8 mouse cellular contexts compared by ENCODE assay signal in genomic region chr6:137414531-137415405, GRCm38 (mm10).
DNase-seq lines count a peak whose midpoint lies in the region; ATAC-seq and TF ChIP-seq lines count a peak whose summit lies in the region.

No protein-coding gene starts in this region.

- H3K4me3 ChIP-seq in bone marrow, adult 2 months (replicated peaks; ENCODE audit: control insufficient read depth, low read depth, low read length), result no peak overlapping the region
- no peak overlapping the region for H3K4me3 ChIP-seq in embryonic fibroblast, embryonic 13.5 days (ENCODE audit: insufficient read depth, low read length)
- no peak overlapping the region for H3K4me3 ChIP-seq in intestine, embryonic 16.5 days (ENCODE audit: low read length)
- H3K4me3 ChIP-seq in lung, postnatal 0 days (ENCODE audit: low read depth, low read length), result no peak overlapping the region

- peak; percentile 71; the same call in 1 of the 2 replicates for ATAC-seq in intestine, embryonic 16.5 days
- ATAC-seq in lung, postnatal 0 days, result peak; percentile 55

- H3K4me2 ChIP-seq in intestine, embryonic 16.5 days (ENCODE audit: low read depth, low read length), result no peak overlapping the region
- H3K4me2 ChIP-seq in lung, postnatal 0 days (replicated peaks; ENCODE audit: low read depth, low read length), result no peak overlapping the region

- no peaks in the 10 kb centered on the region for H3K9me3 ChIP-seq in intestine, embryonic 16.5 days (ENCODE audit: control insufficient read depth, low read length)
- no peaks in the 10 kb centered on the region for H3K9me3 ChIP-seq in lung, postnatal 0 days (ENCODE audit: low read length)

- peak; percentile 24 for DNase-seq in gastrocnemius, adult 18-20 months (ENCODE audit: low spot score)
- no peak for DNase-seq in gastrocnemius, postnatal 25 days
- peak; percentile 56 for DNase-seq in 416B (ENCODE audit: low read depth)
- peak; percentile 65 for DNase-seq in lung, postnatal 0 days (ENCODE audit: low spot score)
- DNase-seq in spleen, postnatal 36 days (ENCODE audit: low spot score in 2 of 2), result peak; percentile 8 to 20

- peak; percentile 86 for TF ChIP-seq CTCF in bone marrow, adult 2 months (IDR thresholded peaks at IDR 0.05; ENCODE audit: control insufficient read depth, insufficient read depth, low read length)
- TF ChIP-seq CTCF in embryonic fibroblast, embryonic 13.5 days (IDR thresholded peaks at IDR 0.05; ENCODE audit: borderline replicate concordance, insufficient read depth, low read length), result peak; percentile 73; the same call in 1 of the 2 replicates
- TF ChIP-seq CTCF in lung, postnatal 0 days (IDR thresholded peaks at IDR 0.05), result peak; percentile 86

- no peaks in the 10 kb centered on the region for H3K36me3 ChIP-seq in intestine, embryonic 16.5 days (ENCODE audit: control insufficient read depth, insufficient read depth, low read length)
- H3K36me3 ChIP-seq in lung, postnatal 0 days (ENCODE audit: insufficient read depth, low read length), result no peaks in the 10 kb centered on the region

- no peaks in the 10 kb centered on the region for H3K4me1 ChIP-seq in bone marrow, adult 2 months (ENCODE audit: control insufficient read depth, insufficient read depth, low read length)
- no peaks in the 10 kb centered on the region for H3K4me1 ChIP-seq in embryonic fibroblast, embryonic 13.5 days (ENCODE audit: control insufficient read depth, insufficient read depth, low read length)
- no peaks in the 10 kb centered on the region for H3K4me1 ChIP-seq in intestine, embryonic 16.5 days (ENCODE audit: control insufficient read depth, insufficient read depth, low read length)
- no peaks in the 10 kb centered on the region for H3K4me1 ChIP-seq in lung, postnatal 0 days (ENCODE audit: insufficient read depth, low read depth, low read length)

- 45% methylated on average over 13 of the region's 13 CpGs for WGBS in bone marrow, adult 2 months
- WGBS in intestine, embryonic 16.5 days, result 54% methylated on average over 13 of the region's 13 CpGs
- WGBS in lung, postnatal 0 days, result 42% methylated on average over 13 of the region's 13 CpGs

- no peaks in the 10 kb centered on the region for H3K27me3 ChIP-seq in intestine, embryonic 16.5 days (replicated peaks; ENCODE audit: control insufficient read depth, insufficient read depth, low read length)
- H3K27me3 ChIP-seq in lung, postnatal 0 days (replicated peaks; ENCODE audit: insufficient read depth, low read length), result no peaks in the 10 kb centered on the region

- no peak for TF ChIP-seq EP300 in lung, postnatal 0 days (IDR thresholded peaks at IDR 0.05)

- H3K9ac ChIP-seq in intestine, embryonic 16.5 days (ENCODE audit: low read depth, low read length), result no peak overlapping the region
- H3K9ac ChIP-seq in lung, postnatal 0 days (replicated peaks; ENCODE audit: low read depth), result no peak overlapping the region

- no peak for TF ChIP-seq POLR2A in bone marrow, adult 2 months (IDR thresholded peaks at IDR 0.05; ENCODE audit: borderline replicate concordance, control insufficient read depth, low read depth, low read length)
- no peak for TF ChIP-seq POLR2A in embryonic fibroblast, embryonic 13.5 days (IDR thresholded peaks at IDR 0.05; ENCODE audit: low read depth, low read length)

- H3K27ac ChIP-seq in bone marrow, adult 2 months (ENCODE audit: control insufficient read depth, insufficient read depth, low read depth, low read length, poor library complexity), result no peak overlapping the region
- no peak overlapping the region for H3K27ac ChIP-seq in embryonic fibroblast, embryonic 13.5 days (ENCODE audit: insufficient read depth, low read length)
- no peak overlapping the region; the same call in 1 of the 2 replicates for H3K27ac ChIP-seq in intestine, embryonic 16.5 days (ENCODE audit: low read length)
- H3K27ac ChIP-seq in lung, postnatal 0 days (ENCODE audit: low read length), result no peak overlapping the region
